ENCODE assay signal across 11 mouse cellular contexts in genomic region chr16:87916209-87917156, GRCm38 (mm10).
A peak's percentile ranks its signal among the peaks of the same experiment; 100 is the strongest.
DNase-seq lines count a peak whose midpoint lies in the region; ATAC-seq lines count a peak whose summit lies in the region.
"Had no signal": no experiment of that assay in that cellular context is flagged by ENCODE, and none has a peak within 500 bp of the region (broad histone marks: within the 10 kb centered on the region; RNA-seq: fewer than 3 reads in every experiment).

No protein-coding gene starts in this region.

- no peaks in the 10 kb centered on the region for H3K9me3 ChIP-seq in forebrain, embryonic 10.5 days
- no peaks in the 10 kb centered on the region for H3K9me3 ChIP-seq in neural tube, embryonic 13.5 days

- no peak overlapping the region for H3K4me3 ChIP-seq in forebrain, embryonic 10.5 days
- no peak overlapping the region for H3K4me3 ChIP-seq in neural tube, embryonic 13.5 days

- no peak overlapping the region for H3K9ac ChIP-seq in neural tube, embryonic 13.5 days

- no peak overlapping the region for H3K4me2 ChIP-seq in neural tube, embryonic 13.5 days

- no peaks in the 10 kb centered on the region for H3K27me3 ChIP-seq in forebrain, embryonic 10.5 days (ENCODE audit: poor library complexity, severe bottlenecking)
- no peaks in the 10 kb centered on the region for H3K27me3 ChIP-seq in neural tube, embryonic 13.5 days

- peak; percentile 8 for DNase-seq in kidney, postnatal 10 days
- no peak for DNase-seq in kidney, postnatal 36 days
- no peak for DNase-seq in forebrain, embryonic 10.5 days (ENCODE audit: extremely low spot score, low spot score)
- DNase-seq in hindlimb bud, embryonic 11.5 days (ENCODE audit: extremely low spot score, low read depth, low spot score) = peak; percentile 18
- DNase-seq in thymus, postnatal 36 days = no peak
- DNase-seq in layer of hippocampus, postnatal 14 days (ENCODE audit: low spot score in 2 of 2) = no peak
- no peak for DNase-seq in gastrocnemius, postnatal 4 days (ENCODE audit: low spot score in 2 of 2)
- DNase-seq: cerebellum, adult 9-11 months; heart, postnatal 14 days; thymus, postnatal 4 days had no signal

- ATAC-seq in neural tube, embryonic 13.5 days (ENCODE audit: low read depth) = peak; percentile 88

- 57% methylated on average over 6 of the region's 6 CpGs for WGBS in forebrain, embryonic 10.5 days
- 13% methylated on average over 6 of the region's 6 CpGs for WGBS in neural tube, embryonic 13.5 days

- H3K4me1 ChIP-seq in forebrain, embryonic 10.5 days = peaks cover 21% of the 10 kb centered on the region
- peaks cover 26% of the 10 kb centered on the region for H3K4me1 ChIP-seq in neural tube, embryonic 13.5 days (replicated peaks)

- H3K36me3 ChIP-seq in forebrain, embryonic 10.5 days (replicated peaks) = no peaks in the 10 kb centered on the region
- H3K36me3 ChIP-seq in neural tube, embryonic 13.5 days = no peaks in the 10 kb centered on the region

- peak overlapping the region; percentile 71 for H3K27ac ChIP-seq in forebrain, embryonic 10.5 days
- H3K27ac ChIP-seq in neural tube, embryonic 13.5 days (replicated peaks) = peak overlapping the region; percentile 78

Comparison
In these comparisons a context has a peak if more than half of its experiments do, and no peak if none do; other contexts are left out.
1. DNase-seq: peak in kidney, postnatal 10 days (single experiment) and hindlimb bud, embryonic 11.5 days (single experiment); none in kidney, postnatal 36 days (0 of 2), forebrain, embryonic 10.5 days (single experiment), thymus, postnatal 36 days (0 of 2), layer of hippocampus, postnatal 14 days (0 of 2) and gastrocnemius, postnatal 4 days (0 of 2).